Mouse (Mus musculus): ENCODE data around the gene Adamts9.

Gene Adamts9

DNA sequence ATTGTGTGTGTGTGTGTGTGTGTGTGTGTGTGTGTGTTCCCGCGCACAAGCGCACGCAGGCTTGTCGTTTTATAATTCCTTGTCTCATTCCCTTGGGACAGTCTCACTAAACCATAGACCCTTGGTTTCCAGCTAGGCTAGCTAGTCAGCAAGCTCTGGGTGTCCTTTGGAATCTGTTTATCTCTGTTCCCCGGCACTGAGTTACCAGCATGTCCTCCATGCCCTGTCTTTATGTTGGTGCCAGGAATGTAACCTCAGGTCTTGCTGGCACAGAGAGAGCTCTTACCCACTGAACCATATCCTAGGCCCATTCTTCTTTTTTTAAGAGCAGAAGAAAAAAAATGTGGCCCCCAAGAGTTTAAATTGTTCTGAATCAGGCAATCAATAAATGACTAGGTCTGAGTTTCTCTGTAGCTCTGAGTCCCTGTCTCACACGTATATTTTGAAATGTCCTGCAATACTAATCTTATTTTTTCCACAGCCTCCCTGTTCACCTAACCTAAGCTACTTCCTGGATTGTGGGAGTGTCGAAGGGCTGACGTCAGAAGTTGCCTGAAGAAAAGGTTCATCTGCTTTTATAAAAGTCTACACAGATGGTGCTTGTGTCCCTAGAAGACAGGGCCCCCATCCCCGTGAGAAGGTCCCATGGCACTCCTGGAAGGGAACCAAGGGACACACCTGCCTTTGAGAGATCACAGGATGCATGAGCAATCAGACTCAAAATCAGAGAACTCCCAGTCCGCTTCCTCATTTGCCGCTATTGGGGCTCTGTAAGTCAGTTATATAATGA, 84.4 kb downstream of the Adamts9 start:
- DNase-seq: no peak

DNA sequence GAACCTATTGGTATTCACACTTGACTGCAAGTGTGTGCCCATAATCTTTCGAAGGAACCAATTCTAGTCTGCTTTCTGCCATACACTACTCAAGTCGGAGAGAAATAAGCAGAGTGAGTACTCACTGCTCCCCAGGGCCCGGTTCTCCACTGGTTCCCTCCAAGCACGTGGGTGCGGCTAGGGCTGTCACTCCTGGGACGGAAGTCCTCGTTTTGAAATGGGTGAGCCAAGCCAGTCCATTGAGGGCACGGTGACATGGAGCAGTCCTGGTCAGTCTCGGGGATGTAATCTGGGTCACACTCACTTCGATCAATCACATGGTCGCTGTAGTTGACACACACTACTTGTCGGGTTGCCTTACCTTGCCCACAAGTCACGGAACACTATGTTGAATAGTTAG, 85.5 kb downstream of the Adamts9 start:
- DNase-seq: no peak

DNA sequence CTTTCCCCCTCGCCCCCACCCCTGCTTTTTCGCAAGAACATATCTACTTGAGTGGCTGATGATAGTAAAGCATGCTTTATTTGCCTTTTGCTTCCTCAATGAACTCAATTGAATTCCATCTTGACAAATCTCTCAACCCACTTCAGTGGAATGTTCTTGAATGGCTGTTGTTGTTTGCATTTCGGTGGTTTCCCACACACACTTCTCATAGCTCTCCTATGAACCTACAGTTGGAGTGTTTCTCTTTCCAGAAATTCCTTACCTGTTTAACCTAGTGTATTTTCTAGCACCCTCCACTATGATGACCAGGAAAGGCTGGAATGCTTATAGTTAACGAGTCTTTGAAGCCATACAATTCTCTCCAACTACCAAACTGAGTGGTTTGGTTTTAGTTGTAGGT, 88.4 kb downstream of the Adamts9 start:
- DNase-seq: no peak

DNA sequence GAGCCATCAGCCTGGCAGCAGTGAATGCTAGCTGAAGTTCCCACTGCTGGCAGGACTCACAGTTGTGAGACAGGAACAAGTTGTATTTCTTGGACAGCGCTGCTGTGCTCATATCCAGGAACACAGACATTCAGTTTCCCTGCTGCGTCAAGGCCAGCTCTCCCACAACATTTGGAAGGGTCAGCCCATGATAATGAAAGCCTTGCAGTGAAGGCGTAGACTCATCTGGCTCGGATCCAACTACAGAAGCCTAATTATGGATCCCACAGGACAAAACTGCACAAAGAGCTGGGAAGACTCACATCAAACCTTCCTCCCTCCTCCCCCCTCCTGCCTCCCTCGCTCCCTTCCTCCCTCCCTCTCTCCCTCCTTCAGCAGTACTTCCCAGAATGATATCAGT, 93.0 kb downstream of the Adamts9 start:
- DNase-seq: peak; percentile 81

DNA sequence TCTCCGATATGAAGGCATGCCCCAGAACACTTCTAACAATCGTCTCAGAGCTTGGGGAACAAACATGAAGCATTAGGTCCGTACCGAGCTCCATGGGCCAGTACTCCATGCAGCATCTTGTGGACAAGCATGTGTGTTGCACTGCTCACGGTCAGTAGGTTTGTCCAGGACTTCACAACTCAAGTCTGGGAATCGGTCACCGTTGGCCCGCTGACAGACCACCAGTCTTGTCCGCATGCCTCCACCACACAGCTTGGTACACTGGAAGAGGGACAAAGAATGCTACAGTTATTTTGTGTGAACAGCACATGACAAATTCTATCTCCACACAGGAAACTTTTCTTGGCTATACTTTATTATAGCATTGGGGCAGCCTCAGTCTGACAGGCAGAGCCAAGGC, 94.1 kb downstream of the Adamts9 start:
- DNase-seq: no peak

DNA sequence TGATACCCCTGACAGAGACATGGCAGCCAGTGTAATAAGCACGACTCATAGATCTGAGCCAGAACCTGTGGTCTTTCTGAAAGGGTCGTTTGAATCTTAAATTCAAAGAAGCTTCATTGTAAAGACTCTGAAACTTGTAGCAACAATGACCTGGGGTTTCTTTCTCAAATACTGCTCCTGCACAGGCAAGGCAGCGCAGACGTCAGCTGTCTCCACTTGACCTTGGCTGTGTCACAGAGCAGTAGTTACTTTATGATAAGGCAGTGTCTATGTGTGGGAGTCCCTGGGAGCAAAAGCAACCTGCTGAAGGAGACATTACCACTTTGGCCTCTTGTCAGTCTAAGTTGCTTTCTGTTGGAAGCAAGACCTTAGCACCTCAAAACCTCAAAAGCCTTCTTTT, 96.7 kb downstream of the Adamts9 start:
- DNase-seq: no peak

DNA sequence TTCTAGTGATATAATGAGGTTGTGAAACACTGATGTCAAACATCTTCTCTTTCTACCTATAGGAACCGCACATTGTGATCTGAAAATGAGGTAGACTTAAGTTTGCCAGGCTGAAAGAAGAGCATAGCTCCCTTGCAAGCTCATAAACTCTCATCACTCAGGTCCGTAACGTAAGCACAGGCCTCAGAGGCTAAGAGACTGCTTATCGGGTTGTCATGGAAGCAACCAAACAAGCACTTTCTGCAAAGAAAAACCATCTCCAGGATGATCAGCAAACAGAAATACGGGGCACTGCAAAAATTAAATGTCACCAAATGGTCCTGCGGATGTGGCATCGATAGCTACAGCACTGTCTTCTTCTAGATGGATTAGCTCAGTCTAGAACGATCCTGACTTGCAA, 97.4 kb downstream of the Adamts9 start:
- DNase-seq: no peak

DNA sequence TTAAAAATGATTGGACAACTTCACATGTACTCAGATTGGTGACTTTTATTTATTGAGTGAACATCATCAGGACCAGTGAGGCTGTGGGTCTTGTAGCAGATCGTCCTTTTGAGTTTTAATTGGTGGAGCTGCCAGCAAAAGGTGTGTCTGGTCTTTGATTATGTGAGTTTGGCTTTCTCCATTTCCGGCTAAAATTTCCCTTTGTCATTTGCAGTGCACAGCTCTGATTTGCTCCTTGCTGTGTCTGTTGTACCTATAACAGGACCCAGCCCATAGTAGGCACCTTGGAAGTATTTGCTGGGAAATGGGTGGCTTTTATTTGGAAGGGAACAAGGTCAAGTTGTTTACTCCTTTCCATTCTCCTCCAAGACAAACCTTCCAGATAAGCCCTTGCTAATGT, 99.8 kb downstream of the Adamts9 start:
- DNase-seq: no peak

DNA sequence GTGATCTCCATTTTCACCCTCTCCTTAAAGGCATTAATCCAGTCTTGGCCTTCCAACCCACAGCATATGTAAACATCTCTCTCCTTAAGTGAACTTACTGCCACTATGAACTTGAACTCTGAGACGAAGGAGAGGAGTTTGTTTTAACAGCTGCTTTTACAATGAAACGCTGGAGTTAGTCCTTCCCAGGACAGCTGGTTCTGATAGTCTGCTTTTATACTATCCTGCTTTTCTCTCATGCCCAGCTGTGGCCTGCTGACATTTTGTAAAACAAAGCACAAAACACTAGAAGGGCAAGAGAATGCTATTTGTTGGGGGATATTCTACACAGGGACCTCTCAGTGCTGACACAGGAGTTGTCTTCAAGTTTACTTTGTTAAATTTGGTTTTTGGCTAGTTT, 101.3 kb downstream of the Adamts9 start:
- DNase-seq: no peak

DNA sequence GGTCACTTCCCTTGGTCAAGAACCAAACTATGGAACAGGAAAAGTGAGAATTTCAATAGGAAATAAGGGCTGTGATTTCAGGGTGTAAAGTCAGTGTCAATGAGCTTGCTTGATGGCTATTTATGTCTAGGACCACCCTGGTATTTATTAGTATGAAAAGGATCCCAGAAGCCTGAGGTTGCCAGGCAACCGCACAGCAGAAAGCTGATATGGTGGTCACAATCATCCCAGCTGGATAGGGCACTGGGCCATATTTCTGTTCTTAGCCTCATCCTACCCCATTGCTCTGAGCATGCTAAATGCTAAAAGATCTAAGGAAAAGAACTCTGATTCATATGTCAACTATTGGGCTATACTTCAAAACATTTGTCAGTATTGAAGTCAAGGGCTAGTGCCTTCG, 112.2 kb downstream of the Adamts9 start:
- no peak for DNase-seq

DNA sequence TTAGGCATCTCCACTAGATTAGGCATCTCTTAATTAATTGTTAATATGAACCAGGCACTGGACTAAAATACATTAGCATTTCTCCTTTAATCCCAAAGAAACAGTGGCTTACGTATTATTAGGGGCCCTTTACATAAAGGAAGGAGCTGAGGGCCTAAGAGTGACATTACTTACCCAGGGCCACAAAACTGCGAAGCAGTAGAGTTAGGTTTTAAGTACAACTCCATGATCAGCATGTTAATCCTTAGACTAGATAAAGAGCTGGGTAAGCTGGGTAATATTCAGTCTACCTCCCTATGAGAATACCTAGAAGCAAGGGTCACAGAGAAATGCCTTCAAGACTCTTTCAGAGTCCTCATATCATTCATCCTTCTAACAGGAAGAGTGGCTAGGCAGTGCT, 114.1 kb downstream of the Adamts9 start:
- DNase-seq: no peak

DNA sequence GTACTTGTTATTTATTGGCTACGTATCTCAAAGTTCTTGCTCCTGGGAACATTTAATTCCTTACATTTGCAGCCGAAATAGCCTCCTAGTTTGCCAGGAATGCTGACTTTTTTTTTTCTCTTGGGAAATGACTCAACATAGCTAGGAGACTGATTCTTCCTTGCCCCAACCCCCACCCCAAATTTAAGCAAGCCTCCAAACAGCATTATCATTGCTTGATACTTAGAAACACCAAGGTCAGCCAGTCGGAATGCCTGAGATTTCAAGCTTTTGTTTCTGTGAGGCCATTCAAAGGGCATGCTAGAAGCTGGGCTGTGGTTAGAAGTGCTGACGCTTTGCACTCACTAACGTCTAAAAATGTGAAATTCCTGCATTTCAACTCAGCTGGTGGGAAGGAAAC, 115.9 kb downstream of the Adamts9 start:
- DNase-seq: no peak

DNA sequence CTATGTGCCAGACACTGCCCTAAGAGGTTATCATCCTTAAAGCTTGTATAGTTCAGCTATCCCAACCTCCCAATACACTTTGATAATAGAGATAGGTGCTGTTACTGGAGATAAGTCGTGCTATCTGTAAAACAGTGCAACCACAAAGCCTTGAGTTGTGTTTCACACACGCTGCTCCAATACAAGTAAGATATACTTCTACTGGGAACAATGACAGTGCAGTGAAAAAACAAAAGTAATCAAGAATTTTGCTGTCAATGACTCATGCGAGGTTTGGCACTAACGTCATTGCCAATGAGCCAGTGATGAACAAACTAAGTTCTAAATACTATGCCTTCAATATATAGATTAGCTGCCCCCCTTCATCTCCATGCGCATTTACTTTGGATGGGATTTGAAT, 116.7 kb downstream of the Adamts9 start:
- DNase-seq: no peak

DNA sequence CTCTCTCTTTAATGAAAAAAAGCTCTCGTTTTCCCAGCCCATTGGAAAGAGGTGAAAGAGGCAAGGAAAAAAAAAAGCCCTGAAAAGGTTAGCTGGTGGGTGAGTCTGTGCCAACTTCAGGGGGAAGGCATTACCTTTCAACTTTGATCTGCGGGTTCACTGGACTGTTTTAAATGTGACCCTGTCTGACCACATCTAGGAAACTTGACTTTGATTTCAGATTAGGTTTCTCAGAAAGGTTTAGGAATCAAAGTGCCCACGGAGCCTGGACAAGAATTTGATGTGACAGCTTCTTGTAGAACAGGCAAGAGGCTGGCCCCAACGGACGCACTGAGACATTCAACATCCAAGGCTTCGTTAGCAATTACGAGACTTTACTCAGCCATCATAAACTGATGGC, 119.3 kb downstream of the Adamts9 start:
- no peak for DNase-seq

DNA sequence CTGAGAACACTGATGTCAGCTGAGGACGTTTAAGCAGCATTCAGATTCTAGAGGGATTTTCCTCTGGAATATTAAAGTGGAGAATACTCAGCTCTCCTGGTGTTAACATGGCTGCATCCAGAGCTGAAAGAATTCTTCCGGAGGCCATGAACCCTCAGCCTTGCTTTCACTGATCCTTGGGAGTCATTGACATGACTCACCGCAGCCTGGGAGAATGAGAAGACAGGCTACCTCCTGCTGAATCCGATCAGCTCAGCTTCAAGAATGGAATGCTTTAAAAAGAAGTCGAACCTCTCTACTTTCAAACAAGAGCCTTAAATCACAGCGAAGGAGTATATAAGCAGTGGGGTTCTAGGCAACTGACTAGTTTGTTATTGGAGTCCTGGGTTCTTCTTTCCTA, 121.3 kb downstream of the Adamts9 start:
- no peak for DNase-seq

DNA sequence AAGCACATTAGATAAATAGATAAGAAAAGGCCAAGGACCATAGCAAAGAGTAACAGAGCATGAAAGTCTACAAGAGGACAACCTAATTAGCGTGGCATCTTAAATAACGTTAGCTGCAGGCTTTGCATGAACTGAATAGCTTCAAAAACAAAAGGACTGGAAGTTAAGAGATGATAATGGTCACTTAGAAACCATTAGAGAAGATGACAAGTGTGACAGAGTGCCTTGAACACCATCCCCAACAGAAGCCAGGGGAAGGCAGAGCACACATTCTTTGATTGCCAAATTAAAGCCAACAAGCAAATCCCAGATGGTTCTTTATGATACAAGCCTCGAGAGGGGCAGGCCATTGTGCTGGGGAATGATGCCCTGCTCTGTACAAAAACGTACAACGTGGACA, 121.7 kb downstream of the Adamts9 start:
- DNase-seq: no peak

DNA sequence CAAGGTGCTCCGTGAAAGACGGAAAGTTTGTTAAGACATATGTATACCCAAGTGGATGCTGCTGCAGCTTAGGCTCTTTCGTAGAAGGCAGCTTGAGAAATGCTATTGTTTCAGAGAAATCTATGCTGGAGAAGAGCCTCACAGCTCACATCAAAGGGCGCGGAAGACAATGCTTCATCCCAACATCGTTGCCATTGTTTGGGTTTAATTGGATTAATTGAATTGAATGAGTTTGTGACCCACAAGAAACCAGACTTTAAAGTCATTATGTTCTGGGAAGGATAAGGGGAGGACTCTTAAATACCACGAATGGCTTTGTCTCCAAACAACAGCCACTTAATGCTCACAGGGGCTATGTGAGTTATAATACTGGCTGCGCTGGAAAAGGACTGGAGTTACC, 125.6 kb downstream of the Adamts9 start:
- no peak for DNase-seq

DNA sequence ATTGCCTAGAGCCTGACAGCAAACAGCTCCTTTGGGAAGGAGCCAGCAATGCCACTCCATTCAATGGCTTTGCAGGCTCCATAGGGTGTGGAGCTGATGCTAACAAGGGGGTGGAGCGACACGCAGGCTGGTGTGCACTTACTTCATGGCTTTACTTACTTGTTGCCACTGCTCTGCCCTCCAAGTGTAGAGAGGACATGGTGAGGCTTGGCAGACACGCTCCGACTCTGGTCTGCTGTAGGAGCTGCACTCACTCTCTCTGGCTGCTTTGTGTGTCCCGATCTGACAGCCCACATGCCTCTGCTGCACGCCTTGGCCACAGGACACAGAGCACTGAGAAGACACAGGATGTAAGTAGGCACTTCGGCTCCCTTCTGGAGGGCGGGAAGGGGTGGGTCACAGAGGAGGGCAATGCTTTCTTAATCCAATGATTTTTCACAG, 127.0 kb downstream of the Adamts9 start, which contains the start of gene A730049H05Rik:
Gene A730049H05Rik (plus strand): TSS at position 168 of the 441 bp plus-strand sequence.
- no peak for DNase-seq

DNA sequence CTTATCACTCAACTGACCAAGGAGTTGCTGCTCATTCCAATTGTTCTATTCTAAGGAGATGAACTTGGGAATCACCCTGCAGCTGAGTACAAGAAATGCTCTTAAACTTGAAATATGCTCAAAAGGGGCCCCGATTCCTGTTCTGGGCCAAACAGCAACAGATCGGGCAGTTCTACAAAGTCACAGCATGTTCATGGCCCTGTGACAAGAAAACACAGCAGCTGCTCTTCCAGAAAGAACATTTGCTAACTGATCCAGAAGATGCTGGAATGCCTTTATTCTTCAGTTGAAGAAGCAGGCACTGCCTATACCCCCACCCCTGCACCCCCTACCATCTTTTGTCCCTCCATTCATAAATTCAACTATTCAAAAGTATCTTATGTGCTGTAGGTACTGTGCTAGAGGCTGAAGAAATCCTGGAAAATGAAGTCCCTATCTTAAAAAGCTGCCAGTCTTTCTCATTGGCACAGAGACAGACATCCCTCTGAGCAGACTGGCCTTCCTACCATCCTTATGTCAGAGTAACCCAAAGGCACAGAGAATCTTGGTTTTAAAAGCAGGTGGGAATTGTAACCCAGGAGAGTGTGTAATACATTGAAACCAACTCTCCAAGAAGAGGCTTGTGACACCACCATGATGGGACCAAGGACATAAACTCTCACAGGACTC, 130.5 kb downstream of the Adamts9 start:
- peak; percentile 5 for DNase-seq

DNA sequence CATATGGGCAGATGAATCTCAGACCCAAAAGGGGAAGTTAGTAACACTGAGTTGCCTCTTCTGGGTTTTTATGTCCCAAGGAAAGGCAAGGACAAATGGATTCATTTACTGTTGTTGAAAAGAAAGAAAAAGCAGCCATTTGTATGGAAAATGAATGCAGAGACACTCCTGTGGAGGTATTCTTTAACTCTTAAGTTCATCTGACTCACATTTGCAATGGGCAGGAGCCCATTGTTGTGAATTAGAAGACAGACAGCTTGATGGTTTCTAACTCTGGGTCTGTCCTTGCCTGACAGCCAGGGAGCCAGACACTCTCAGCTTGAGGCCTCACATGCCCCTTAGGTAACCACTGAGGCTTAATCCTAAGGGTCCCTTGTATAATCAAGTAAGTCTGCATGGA, 131.7 kb downstream of the Adamts9 start:
- DNase-seq: no peak

DNA sequence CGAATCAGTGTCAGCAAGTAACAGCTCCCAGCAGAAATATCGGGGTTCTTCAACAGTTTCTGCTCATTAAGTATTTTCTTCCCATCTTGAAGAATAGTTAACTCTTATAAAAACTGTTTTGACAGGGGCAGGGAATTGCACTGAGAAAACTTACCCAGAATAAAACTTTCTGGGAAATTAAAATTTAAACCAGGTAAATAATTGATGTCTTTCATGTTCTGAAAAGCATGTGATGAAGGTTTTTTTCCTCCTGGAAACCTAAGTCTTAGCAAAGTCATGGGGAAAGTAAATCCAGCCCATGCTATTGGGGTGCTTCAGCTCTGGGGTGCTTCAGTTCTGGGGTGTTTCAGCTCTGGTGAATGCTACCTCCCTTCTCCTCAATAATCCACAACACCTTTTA, 132.7 kb downstream of the Adamts9 start:
- DNase-seq: no peak

DNA sequence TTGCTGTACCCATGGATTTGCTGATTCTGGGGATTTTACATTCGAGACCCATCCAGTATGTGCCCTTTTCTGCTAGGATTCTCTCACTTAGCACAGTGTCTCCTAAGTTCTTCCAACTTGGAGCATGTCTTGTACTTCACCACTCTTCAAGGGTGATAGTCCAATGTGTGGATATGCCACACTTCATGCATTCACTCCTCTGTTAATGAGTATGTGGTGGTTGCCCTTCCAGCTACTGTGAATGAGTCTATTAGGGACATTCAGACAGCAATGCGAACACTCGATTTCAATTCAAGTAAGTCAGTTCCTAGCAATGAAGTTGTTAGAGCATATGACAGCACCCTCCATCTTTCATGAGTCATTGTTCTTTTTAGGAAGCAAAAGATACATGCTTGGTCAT, 133.5 kb downstream of the Adamts9 start:
- no peak for DNase-seq

DNA sequence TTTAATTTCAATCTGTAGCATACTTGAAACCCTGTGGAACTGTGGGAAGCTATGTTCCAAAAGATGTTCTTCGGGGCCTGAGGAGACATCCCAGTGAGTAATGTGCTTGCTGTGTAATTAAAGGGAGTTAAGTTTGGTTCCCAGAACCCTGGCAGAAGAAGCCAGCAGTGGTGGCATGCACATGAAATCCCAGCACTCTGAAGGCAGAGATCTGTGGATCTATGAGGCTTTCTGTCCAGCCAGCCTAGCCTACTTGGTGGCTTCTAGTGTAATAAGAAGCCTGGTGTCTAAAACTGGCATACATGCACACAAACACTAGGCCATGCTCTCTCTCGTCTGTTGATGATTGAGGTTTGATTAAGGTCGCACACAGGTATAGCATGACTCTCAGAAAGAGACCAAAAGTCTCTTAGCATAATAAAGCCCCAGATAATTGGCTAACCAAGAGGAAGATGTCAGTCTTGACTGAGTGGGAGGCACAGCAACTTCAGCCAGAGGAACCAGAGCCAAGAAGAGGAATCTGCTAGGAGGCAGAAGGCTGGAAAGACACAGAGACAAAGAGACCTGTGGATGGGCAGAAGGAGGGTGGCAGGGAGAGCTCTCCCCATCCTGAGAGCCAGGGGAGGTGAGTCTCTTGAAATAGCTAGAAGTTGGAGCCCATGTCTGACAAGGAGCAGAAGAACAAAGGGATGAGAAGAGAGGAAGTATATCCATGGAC, 138.9 kb downstream of the Adamts9 start:
- no peak for DNase-seq

DNA sequence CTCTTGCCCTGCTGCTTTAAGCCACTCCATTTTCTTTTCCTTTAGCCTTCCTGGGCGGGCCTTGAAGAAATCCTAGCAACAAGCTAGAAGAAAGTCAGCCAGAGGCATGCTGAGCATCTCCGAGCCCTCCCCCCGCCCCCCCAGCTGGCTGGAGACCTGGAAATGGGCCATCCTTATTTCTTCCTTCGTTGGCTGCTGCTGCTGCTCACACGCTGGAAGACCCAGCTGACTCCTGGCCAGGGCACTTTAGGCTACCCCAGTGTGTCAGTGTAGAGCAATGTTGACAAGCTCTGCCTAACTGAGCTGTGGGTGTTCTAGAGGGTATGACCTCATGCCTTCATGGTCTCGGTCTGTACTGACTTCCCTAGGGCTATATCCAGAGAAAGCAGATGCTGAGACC, 140.1 kb downstream of the Adamts9 start:
- no peak for DNase-seq

Data from right cerebral cortex, adult 18-20 months (tissue).